Mouse (Mus musculus) heart, postnatal 25 days (tissue): ENCODE measurements around the gene Kif21a. TPM values are rescaled to one million over a fixed set of nuclear protein-coding genes. Genes with fewer than 3 reads are reported as not detected.

Experiments used
- DNase-seq: peaks from one replicate; pipeline ENCODE4 v3.0.0; 2022; ENCODE audit warnings: low spot score
- intact Hi-C: fragments of 180-260 bp; cut with DNase I; formaldehyde crosslinking; loops from one replicate; pipeline ENCODE4 v1.15.1; 2025
- total RNA-seq, 2 experiments: library from RNA; stranded (reverse); gene quantifications; 2 replicates each; pipeline ENCODE4 v1.2.3; 2021

Gene Kif21a
- total RNA-seq, 2 experiments from 2014 or later: 14.1 to 15.8 TPM

GRCm38 (mm10) chr15:90962548-90962947 is 87.2 kb downstream of the Kif21a start:
- no peak for DNase-seq
- intact Hi-C loops: no loop called here

DNA sequence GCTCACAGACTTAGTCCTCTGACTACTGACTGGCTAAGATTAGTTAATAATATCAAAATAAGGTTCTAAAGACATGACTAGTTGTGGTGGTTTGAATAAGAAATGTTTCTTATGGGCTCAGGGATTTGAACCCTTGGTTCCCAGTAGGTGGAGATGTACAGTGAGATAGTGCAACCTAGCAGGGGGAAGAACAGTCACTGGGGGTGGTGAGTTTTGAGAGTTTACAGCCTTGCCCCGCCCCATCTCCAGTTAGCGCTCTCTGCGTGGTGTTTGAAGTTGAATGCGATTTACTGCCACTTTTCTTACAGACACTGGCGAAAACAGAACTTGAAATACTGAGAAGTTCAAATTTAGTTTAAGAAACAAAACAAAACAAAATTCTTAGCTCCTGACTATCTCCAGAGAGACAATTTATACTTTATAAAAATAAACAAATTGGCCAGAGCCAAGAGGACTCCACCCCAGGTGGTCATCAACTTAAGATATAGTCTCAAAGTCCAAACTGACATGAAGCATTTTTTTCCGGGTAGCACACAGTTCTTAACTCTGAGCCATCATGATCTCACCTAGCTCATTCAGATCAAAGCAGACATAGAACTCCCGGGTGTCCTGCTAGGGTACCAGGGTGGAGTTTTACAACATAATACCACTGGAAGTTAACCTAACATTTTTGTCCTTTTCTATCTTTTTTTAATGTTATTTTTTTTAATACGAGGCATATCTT is 88.8 kb downstream of the Kif21a start:
- no peak for DNase-seq
- intact Hi-C loops: no loop called here

DNA sequence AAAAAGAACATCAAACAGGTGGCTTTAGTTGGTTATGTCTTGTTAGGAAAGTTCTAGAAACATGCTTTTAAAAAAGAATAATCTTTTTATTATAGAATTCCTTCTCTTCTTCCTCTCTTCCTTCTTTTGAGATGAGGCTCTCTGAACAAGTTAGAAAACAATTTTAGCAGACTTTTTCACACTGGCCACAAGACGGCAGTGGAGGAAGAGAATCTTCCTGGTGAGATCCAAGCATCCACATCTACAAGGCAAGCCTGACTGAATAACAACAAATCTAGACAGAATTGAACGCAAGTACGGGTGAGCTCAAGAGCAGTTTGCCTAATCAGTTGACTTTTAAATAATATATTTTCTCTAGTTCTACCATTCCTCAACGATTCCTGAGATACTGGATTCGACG is 98.4 kb downstream of the Kif21a start:
- DNase-seq: no peak
- intact Hi-C loops: no loop called here

DNA sequence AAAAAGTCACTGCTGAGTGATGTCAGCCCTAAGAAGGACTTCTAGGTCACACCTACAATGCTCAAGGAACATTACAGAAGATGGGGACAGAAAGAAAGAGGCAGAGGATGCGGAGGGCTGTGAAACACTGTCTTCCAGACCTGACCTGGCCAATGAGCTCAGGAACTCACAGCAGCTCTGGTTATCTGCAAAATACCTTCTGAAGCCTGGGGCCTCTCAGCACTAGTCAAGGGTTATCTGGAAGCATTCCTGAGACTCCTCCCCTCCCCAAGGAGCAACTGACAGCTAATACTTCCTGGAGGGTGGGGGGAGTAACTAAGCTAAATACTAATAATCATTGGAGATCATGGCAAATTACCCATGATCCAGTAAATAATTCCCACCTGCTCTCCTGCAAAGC is 111.3 kb downstream of the Kif21a start:
- intact Hi-C loops: loop anchor here (10.0 kb wide), 1 partner anchor 254 kb away; no protein-coding TSS in a partner anchor
- no peak for DNase-seq

DNA sequence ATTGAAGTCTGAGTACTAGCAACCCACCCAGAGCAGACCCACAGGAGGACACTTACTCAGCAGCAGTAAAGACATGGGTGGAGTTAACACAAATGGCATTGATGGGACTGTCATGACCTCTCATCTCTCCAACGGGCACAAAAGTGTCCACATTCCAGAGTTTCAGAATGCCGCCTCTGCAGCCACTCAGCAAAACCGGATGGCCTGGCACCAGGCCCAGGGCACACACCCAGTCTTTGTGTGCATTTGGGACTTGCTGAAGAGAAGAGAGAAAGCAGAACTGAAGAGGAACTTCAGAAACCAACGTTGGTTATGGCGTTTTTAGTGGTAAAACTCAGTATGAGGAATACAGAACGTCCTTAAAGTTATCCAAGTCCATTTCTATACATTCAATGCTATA is 114.2 kb downstream of the Kif21a start:
- DNase-seq: no peak
- intact Hi-C loops: loop anchor here (10.0 kb wide), 1 partner anchor 251 kb away; no protein-coding TSS in a partner anchor

DNA sequence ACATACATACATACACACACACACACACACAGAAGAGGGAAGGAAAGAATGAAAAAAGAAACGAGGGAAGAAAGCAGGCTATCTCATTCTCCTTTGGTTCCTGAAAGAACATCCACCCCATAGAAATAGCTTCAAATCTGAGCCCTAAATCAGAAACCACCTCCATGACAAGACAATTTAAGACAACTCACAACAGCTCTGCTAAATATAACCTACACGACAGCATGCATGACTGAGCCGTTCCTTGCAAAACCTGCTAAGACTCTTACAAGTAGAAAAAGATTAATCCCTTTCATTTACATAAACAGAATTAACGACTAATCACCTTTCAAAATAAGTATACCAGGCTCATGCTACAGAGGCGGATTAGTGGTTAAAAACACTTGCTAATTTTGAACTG is 118.3 kb downstream of the Kif21a start:
- intact Hi-C loops: loop anchor here (10.0 kb wide), 1 partner anchor 247 kb away; no protein-coding TSS in a partner anchor
- DNase-seq: no peak

DNA sequence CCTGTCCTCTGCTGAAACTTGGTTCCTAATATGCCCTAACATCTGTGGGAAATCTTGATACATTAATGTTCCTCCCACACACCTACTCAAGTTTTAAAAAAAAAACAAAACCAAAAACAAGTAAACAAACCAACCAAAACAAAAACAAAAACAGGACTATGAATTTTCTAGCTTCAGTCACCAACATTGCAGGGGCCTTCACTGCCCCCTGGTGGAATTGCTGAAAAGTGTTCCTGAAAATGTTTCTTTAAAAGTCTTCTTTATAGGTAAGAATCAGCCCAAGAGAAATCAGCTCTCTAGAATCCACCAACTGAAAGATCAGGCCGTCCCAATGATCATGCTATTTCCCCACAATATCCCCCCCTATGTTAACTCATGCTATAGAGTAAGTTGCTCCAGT is 120.7 kb downstream of the Kif21a start:
- DNase-seq: no peak
- intact Hi-C loops: loop anchor here (5.0 kb wide), 2 partner anchors 677 to 692 kb away; no protein-coding TSS in a partner anchor

GRCm38 (mm10) chr15:90896480-90896879 is 153.3 kb downstream of the Kif21a start:
- intact Hi-C loops: no loop called here
- DNase-seq: no peak

GRCm38 (mm10) chr15:90887466-90887865 is 162.3 kb downstream of the Kif21a start:
- no peak for DNase-seq
- intact Hi-C loops: no loop called here

Other genes starting within 250 kb of the Kif21a start
- 1 to 10 TPM; 5.4 to 5.8 TPM for gene Abcd2, start 141.9 kb upstream of the Kif21a start, total RNA-seq
- gene CN725425, start 149.5 kb upstream of the Kif21a start, total RNA-seq: under 1 TPM; 0.42 to 0.62 TPM